Mouse (Mus musculus) erythroblast, adult 5-6 weeks (primary cell): ENCODE measurements around the gene Mageb5. TPM values are rescaled to one million over a fixed set of nuclear protein-coding genes. Genes with fewer than 3 reads are reported as not detected.
"Not testable (repeated sequence)": the region's sequence is repeated elsewhere in the genome, so short reads cannot be mapped to it uniquely, and the experiment has no call there.

ENCODE experiments used
- ATAC-seq: replicated peaks from 2 replicates; pipeline ENCODE4 v1.8.0; 2016; ENCODE audit warnings: moderate number of reproducible peaks, mild to moderate bottlenecking, moderate TSS enrichment, inconsistent platforms; ENCODE audit not compliant: poor library complexity, low FRiP score, severe bottlenecking
- total RNA-seq, 2 experiments: library from RNA; stranded (forward) in 1 of 2; stranded (reverse) in 1 of 2; fragments of 150-400 nt in 1 of 2; fragments of 200-764, 138-1000 nt in 1 of 2; gene quantifications; 2 replicates each; pipeline versions ENCODE4 v1.2.3 to v1.2.4; 2015 to 2017; ENCODE audit warnings: low replicate concordance in 2 of 2

The Mageb5 gene
- total RNA-seq (2015; ENCODE audit: low replicate concordance): not detected in 2 replicates
- total RNA-seq (2017; ENCODE audit: low replicate concordance): not detected in 2 replicates

GRCm38 (mm10) chrX:91782918-91783317 is at the start of gene Mageb5:
TSS of gene Mageb5 (minus strand) at chrX:91783018.
- ATAC-seq: not testable (repeated sequence)

- ATAC-seq: not testable (repeated sequence)
Measured at GRCm38 (mm10) chrX:91759591-91760226, 23.1 kb downstream of the Mageb5 start.

Other genes with a start within 250 kb of the Mageb5 start
- gene 1700084M14Rik, start 207.1 kb downstream of the Mageb5 start, total RNA-seq (2015; ENCODE audit: low replicate concordance): not detected in 2 replicates
- gene 1700084M14Rik, start 207.1 kb downstream of the Mageb5 start, total RNA-seq (2017; ENCODE audit: low replicate concordance): not detected in 2 replicates
- gene Gm14781, start 150.8 kb downstream of the Mageb5 start, total RNA-seq (2015; ENCODE audit: low replicate concordance): not detected in 2 replicates
- not detected in 2 replicates for gene Gm14781, start 150.8 kb downstream of the Mageb5 start, total RNA-seq (2017; ENCODE audit: low replicate concordance)
- gene Mageb1, start 233.3 kb upstream of the Mageb5 start, total RNA-seq (2015; ENCODE audit: low replicate concordance): not detected in 2 replicates
- gene Mageb1, start 233.3 kb upstream of the Mageb5 start, total RNA-seq (2017; ENCODE audit: low replicate concordance): not detected in 2 replicates